In the genomic region with DNA sequence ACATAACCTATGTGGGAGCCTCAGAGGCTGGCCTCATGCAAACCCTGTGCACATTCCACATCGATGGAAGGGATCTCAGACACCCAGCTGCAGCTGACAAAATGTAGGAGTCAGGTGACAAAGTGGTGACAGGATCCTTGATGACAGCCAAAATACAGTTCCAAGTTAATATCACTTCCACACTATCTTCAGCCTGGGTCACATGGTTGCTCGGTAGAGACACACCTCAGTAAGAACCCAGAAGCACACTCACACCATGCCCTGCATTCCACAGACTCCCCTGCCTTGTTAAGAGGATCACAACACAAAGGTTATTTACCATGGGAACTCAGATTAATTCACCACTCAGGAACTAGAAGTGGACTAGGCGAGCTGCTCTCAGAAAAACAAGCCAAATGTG, we compare ENCODE assay signal across 16 mouse cellular contexts.
A peak's percentile ranks its signal among the peaks of the same experiment; 100 is the strongest.
DNase-seq lines count a peak whose midpoint lies in the region; ATAC-seq and TF ChIP-seq lines count a peak whose summit lies in the region.
"Had no signal": no experiment of that assay in that cellular context is flagged by ENCODE, and none has a peak within 500 bp of the region (broad histone marks: within the 10 kb centered on the region; RNA-seq: fewer than 3 reads in every experiment).

No protein-coding gene starts in this region.

- H3K4me1 ChIP-seq in heart, adult 2 months (ENCODE audit: control insufficient read depth, insufficient read depth, low read length), result no peaks in the 10 kb centered on the region; the same call in 1 of the 2 replicates
- H3K4me1 ChIP-seq in lung, embryonic 16.5 days (replicated peaks; ENCODE audit: control insufficient read depth, insufficient read depth, low read length), result peaks cover 8% of the 10 kb centered on the region
- H3K4me1 ChIP-seq in kidney, embryonic 16.5 days (ENCODE audit: insufficient read depth, low read length), result no peaks in the 10 kb centered on the region
- H3K4me1 ChIP-seq: liver, embryonic 15.5 days; neural tube, embryonic 12.5 days had no signal

- TF ChIP-seq POLR2A in heart, adult 2 months (IDR thresholded peaks at IDR 0.05; ENCODE audit: insufficient read depth, low read depth, low read length), result peak; percentile 46; the same call in 1 of the 2 replicates

- peaks cover 6% of the 10 kb centered on the region for H3K36me3 ChIP-seq in heart, adult 2 months (ENCODE audit: control insufficient read depth, insufficient read depth, low read length)
- H3K36me3 ChIP-seq in lung, embryonic 16.5 days (ENCODE audit: control insufficient read depth, insufficient read depth, low read length), result no peaks in the 10 kb centered on the region
- no peaks in the 10 kb centered on the region for H3K36me3 ChIP-seq in kidney, embryonic 16.5 days (ENCODE audit: insufficient read depth, low read length)
- H3K36me3 ChIP-seq: forebrain, embryonic 10.5 days; liver, embryonic 15.5 days; neural tube, embryonic 12.5 days had no signal

- peak overlapping the region; percentile 85 for H3K27ac ChIP-seq in heart, adult 2 months
- peak overlapping the region; percentile 49 for H3K27ac ChIP-seq in lung, embryonic 16.5 days (ENCODE audit: low read length)
- H3K27ac ChIP-seq in kidney, embryonic 16.5 days (ENCODE audit: low read length), result no peak overlapping the region
- H3K27ac ChIP-seq: forebrain, embryonic 10.5 days; liver, embryonic 15.5 days; neural tube, embryonic 12.5 days had no signal

- peak; percentile 54 for ATAC-seq in Patski
- ATAC-seq in lung, embryonic 16.5 days (ENCODE audit: low read depth), result peak; percentile 84
- no peak for ATAC-seq in activated CD4-positive, CD25-positive, alpha-beta regulatory T cell, adult 4 months
- ATAC-seq in kidney, embryonic 16.5 days (ENCODE audit: low FRiP score, low TSS enrichment), result no peak
- ATAC-seq: hindbrain, postnatal 0 days had no signal

- no peaks in the 10 kb centered on the region for H3K79me2 ChIP-seq in heart, adult 2 months (replicated peaks; ENCODE audit: control insufficient read depth, insufficient read depth, low read length)

- peak; percentile 94 for TF ChIP-seq EP300 in heart, adult 2 months (IDR thresholded peaks at IDR 0.05; ENCODE audit: insufficient read depth, low read depth, low read length)

- H3K4me2 ChIP-seq in lung, embryonic 16.5 days (ENCODE audit: low read depth, low read length), result no peak overlapping the region
- H3K4me2 ChIP-seq in kidney, embryonic 16.5 days (replicated peaks; ENCODE audit: low read depth, low read length), result no peak overlapping the region
- H3K4me2 ChIP-seq: liver, embryonic 15.5 days; neural tube, embryonic 12.5 days had no signal

- no peak for DNase-seq in Patski (ENCODE audit: low read depth, low spot score)
- peak; percentile 40 to 78 for DNase-seq in heart, adult 2 months
- peak; percentile 33 to 60 for DNase-seq in heart, postnatal 14 days
- no peak for DNase-seq in ovary, postnatal 10 days (ENCODE audit: low spot score)
- DNase-seq in gastrocnemius, postnatal 14 days, result no peak
- DNase-seq: gastrocnemius, postnatal 25 days; kidney, postnatal 10 days; midbrain, embryonic 14.5 days; thymus, postnatal 4 days had no signal

- WGBS in heart, adult 2 months, result 22% methylated on average over 3 of the region's 3 CpGs
- WGBS in lung, embryonic 16.5 days, result 31% methylated on average over 3 of the region's 3 CpGs
- WGBS in kidney, embryonic 16.5 days, result 65% methylated on average over 3 of the region's 3 CpGs

- no peak for TF ChIP-seq CTCF in Patski (IDR thresholded peaks at IDR 0.05)
- TF ChIP-seq CTCF in heart, adult 2 months (IDR thresholded peaks at IDR 0.05), result no peak

- CTCF ChIA-PET in Patski (lab: Charles Lee), result no interaction called here

- in situ Hi-C loops in Patski (cut with MboI; ENCODE audit: low pct_unique_long_range_greater_than_20kb), result loop anchor here (10.0 kb wide), 1 partner anchor 306 kb away; no protein-coding TSS in a partner anchor

- no peak overlapping the region for H3K4me3 ChIP-seq in heart, adult 2 months
- H3K4me3 ChIP-seq in lung, embryonic 16.5 days (ENCODE audit: low read length), result no peak overlapping the region
- H3K4me3 ChIP-seq in kidney, embryonic 16.5 days (ENCODE audit: low read length), result no peak overlapping the region
- H3K4me3 ChIP-seq: forebrain, embryonic 10.5 days; liver, embryonic 15.5 days; neural tube, embryonic 12.5 days had no signal

- H3K27me3 ChIP-seq in Patski, result no peaks in the 10 kb centered on the region
- H3K27me3 ChIP-seq in heart, adult 2 months (ENCODE audit: control insufficient read depth, insufficient read depth, low read length), result no peaks in the 10 kb centered on the region
- H3K27me3 ChIP-seq in lung, embryonic 16.5 days (ENCODE audit: control insufficient read depth, insufficient read depth, low read depth, low read length), result no peaks in the 10 kb centered on the region
- no peaks in the 10 kb centered on the region for H3K27me3 ChIP-seq in kidney, embryonic 16.5 days (ENCODE audit: insufficient read depth, low read length)
- H3K27me3 ChIP-seq: liver, embryonic 15.5 days; neural tube, embryonic 12.5 days had no signal

- H3K9ac ChIP-seq in heart, adult 2 months (ENCODE audit: low read depth, low read length), result no peak overlapping the region; the same call in 1 of the 2 replicates
- no peak overlapping the region for H3K9ac ChIP-seq in lung, embryonic 16.5 days (ENCODE audit: low read length)
- H3K9ac ChIP-seq in kidney, embryonic 16.5 days (replicated peaks; ENCODE audit: low read length), result no peak overlapping the region
- H3K9ac ChIP-seq: liver, embryonic 15.5 days; neural tube, embryonic 12.5 days had no signal

- no peaks in the 10 kb centered on the region for H3K9me3 ChIP-seq in lung, embryonic 16.5 days (ENCODE audit: control insufficient read depth, low read length)
- H3K9me3 ChIP-seq in kidney, embryonic 16.5 days (ENCODE audit: low read length), result no peaks in the 10 kb centered on the region
- H3K9me3 ChIP-seq: forebrain, embryonic 10.5 days; liver, embryonic 15.5 days; neural tube, embryonic 12.5 days had no signal

- intact Hi-C loops in heart, adult 2 months (cut with DNase I), result loop anchor here (1.0 to 5.0 kb wide), 2 partner anchors 132 to 144 kb away; no protein-coding TSS in a partner anchor
- intact Hi-C loops in heart, postnatal 14 days (cut with DNase I), result loop anchor here (5.0 kb wide), 1 partner anchor 131 kb away; no protein-coding TSS in a partner anchor
- intact Hi-C loops in gastrocnemius, postnatal 14 days (cut with DNase I; ENCODE audit: low total_unique reads), result no loop called here

- POLR2A ChIA-PET in Patski (lab: Charles Lee), result no interaction called here

Comparison
In these comparisons a context has a peak if more than half of its experiments do, and no peak if none do; other contexts are left out.
1. ATAC-seq: peak in Patski (single experiment) and lung, embryonic 16.5 days (single experiment); none in activated CD4-positive, CD25-positive, alpha-beta regulatory T cell, adult 4 months (single experiment) and kidney, embryonic 16.5 days (single experiment).
2. DNase-seq: peak in heart, adult 2 months (2 of 2) and heart, postnatal 14 days (2 of 2); none in Patski (single experiment), ovary, postnatal 10 days (single experiment) and gastrocnemius, postnatal 14 days (single experiment).